Mouse (Mus musculus): ENCODE data around the gene Ocm.

GRCm38 (mm10) chr5:144070064-144070463, 43.6 kb upstream of the Ocm start:
- TF ChIP-seq CTCF (conservative IDR thresholded peaks at IDR 0.05; ENCODE audit: insufficient read depth, insufficient read length, low read depth, low read length) (no peak), POLR2A (IDR thresholded peaks at IDR 0.05; ENCODE audit: low read depth, low read length) (no peak)
